Mouse (Mus musculus) cortical plate, adult 2 months (tissue): ENCODE data around the gene Rreb1. TPM values are rescaled to one million over a fixed set of nuclear protein-coding genes. Genes with fewer than 3 reads are reported as not detected.
A peak's percentile ranks its signal among the peaks of the same experiment; 100 is the strongest.

Source experiments
- H3K27ac ChIP-seq: fragments of 200-500 bp; 2 replicates; pipeline ENCODE4 v1.5.1; 2012; ENCODE audit warnings: low read length, control low read depth, inconsistent platforms; ENCODE audit not compliant: insufficient read depth
- H3K4me1 ChIP-seq: fragments of 200-500 bp; 2 replicates; pipeline ENCODE4 v1.6.1; 2011; ENCODE audit warnings: low read length; ENCODE audit not compliant: control insufficient read depth, insufficient read depth
- H3K4me3 ChIP-seq: fragments of 200-500 bp; 2 replicates; pipeline ENCODE4 v1.5.1; 2011; ENCODE audit warnings: mild to moderate bottlenecking, low read length, control low read depth; ENCODE audit not compliant: insufficient read depth
- CTCF ChIP-seq: fragments of 200-500 bp; IDR thresholded peaks from 2 replicates; pipeline ENCODE4 v1.5.1; 2011; ENCODE audit warnings: mild to moderate bottlenecking, control low read depth, low read length; ENCODE audit not compliant: insufficient read depth; ENCODE audit errors: extremely low read depth
- POLR2A ChIP-seq: fragments of 200-500 bp; IDR thresholded peaks from 2 replicates; pipeline ENCODE4 v1.6.1; 2011; ENCODE audit warnings: mild to moderate bottlenecking, low read length, control low read depth; ENCODE audit not compliant: insufficient read depth; ENCODE audit errors: extremely low read depth
- polyA plus RNA-seq: library from polyadenylated mRNA; depleted of rRNA; stranded (reverse); fragments of >200 nt; gene quantifications from 2 replicates; pipeline ENCODE4 v1.2.3, GENCODE M21; 2012

Gene Rreb1
- polyA plus RNA-seq, 1 experiment: 32.0 TPM

DNA sequence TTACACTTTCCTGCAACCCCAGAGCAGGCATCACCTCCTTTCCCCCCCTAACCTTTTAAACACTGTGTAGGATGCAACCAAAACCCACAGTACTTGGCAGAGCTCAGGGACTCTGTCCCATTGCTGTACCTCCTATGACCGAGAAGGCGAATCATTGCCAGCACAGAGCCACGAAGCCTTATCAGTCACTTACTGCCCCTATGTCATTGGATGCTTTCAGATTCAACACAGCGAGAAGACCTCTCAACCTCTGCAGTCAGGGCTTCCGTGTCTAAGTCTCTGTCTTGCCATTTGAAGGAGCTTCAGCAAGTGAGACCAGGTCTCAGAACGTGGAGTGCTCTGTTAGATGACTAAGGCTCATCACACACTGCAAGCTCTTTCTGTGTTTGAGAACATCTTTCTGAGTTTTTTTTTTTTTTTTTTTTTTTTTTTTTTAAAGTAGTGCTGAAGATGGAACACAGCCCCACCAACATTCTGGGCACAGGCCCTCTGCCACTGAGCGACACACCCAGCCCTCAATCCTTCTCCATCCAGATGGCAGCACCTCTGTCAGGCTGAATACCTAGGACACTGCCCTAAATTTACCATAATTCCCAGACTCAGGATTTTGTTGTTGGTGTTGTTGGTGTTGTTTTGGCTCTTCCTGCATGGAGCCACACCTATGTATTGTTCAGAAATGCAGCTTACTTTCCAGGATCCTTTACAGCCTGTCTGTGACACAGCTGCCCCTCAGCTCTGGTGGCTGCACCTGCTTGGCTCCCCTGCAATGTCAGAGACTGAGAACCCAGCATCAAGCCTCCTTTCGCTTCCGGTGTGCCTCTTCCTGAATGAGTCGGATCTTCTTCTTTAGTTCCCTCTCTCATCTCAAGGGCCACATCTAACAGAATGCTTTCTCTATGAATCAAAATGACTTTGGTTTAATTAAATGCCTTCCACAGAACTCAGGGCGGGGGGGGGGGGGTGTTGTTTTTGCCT lies 23.2 kb downstream of the Rreb1 start:
- Histone ChIP-seq H3K4me3 (no peak overlapping the region), H3K4me1 (no peaks in the 10 kb centered on the region), H3K27ac (no peak overlapping the region)
- TF ChIP-seq CTCF: no peak
- no peak for TF ChIP-seq POLR2A

DNA sequence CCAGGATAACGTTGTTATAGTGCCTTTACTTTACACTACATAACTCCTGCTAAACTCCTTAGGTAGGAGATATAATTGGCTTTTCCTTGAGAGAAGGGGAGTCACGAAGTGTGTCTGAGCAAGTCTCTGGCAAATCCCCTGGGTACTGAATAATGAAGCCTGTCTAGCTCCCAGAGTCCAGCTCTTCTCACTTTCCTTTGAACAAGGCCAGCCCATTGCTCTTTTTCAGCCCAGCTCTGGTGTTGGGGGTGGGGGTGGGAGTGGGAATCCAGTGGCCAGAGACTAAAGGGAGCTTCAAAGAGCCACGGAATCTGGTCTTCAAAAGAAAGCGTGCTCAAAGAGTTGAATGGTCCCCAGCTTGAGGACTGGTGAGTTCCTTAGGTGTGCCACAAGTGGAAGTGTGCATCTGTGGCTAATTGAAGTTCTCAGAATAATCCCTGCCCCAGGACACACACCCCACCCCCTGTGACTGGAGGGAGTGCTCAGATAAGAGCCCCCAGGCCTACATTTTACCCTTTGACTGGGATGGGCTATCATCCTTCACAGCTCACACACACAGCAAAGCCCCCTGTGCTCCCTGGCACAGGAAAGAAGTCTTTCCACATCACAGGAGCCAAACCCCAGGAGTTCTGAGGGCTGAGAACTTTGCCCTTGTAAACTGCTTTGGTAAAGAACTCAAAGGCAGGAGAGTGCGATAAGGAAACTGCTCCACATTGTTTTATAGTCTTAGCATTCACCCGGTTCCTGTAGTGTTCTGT lies 24.2 kb downstream of the Rreb1 start:
- no peak overlapping the region for H3K27ac ChIP-seq
- no peaks in the 10 kb centered on the region for H3K4me1 ChIP-seq
- no peak overlapping the region for H3K4me3 ChIP-seq
- TF ChIP-seq CTCF (no peak), POLR2A (no peak)

DNA sequence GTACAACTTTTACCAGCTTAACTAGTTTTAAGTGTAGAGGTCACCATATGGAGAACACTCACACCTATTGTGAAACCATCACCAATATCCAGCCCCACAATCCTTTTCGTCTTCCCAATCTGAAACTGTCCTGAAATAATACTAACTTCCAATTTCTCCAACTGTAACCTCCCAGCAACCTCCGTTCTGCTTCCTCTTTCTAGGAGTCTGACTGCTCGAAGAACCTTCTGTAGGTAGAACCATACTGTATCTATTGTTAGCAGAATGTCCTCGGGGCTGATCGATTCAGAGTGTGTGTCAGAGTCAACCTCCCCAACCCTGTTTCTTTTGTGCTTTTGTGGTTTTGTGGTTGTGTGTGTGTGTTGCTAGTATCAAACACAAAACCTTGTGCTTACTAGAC lies 25.0 kb downstream of the Rreb1 start:
- H3K4me1 ChIP-seq: no peaks in the 10 kb centered on the region
- no peak overlapping the region for H3K27ac ChIP-seq
- H3K4me3 ChIP-seq: no peak overlapping the region
- TF ChIP-seq CTCF (no peak), POLR2A (no peak)

DNA sequence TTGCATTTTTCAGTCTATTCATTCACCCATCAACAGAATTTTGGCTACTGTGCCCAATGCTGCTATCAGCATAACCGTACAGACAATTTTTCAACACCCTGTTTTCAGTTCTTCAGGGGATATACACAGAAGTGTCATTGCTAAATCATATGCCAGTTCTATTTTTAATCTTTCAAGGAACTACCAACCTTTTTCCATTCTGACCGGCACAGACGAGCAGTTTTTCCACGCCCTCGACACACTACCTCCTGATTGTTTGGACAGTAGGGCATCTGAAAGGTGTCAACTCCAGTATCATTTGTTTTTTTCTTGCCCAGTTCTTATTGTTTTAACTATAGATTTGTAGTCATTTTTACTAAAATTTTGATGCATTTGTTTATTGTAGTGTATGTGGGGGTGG lies 25.8 kb downstream of the Rreb1 start:
- TF ChIP-seq POLR2A (no peak), CTCF (no peak)
- no peak overlapping the region for H3K27ac ChIP-seq
- H3K4me1 ChIP-seq: no peaks in the 10 kb centered on the region
- no peak overlapping the region for H3K4me3 ChIP-seq

DNA sequence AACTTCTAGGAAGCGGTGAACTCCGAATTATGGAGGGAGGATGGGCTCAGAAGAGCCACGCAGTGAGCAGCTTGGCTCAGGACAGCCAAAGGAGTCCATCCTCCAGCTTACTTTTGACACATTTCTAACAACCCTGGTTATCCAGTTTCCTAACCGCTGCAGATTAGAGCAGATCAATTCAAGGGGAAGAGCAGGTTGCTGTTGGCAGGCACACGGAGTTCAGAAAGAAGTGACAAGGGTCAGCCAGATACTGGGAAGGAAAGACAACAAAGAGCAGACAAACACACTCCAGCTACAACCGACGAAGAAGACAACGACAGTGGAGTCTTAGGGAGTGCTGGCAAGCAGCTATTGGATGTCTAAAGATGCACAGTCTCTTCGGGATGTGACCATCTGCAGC lies 36.8 kb downstream of the Rreb1 start:
- Histone ChIP-seq H3K27ac (no peak overlapping the region), H3K4me3 (no peak overlapping the region), H3K4me1 (no peaks in the 10 kb centered on the region)
- TF ChIP-seq CTCF (no peak), POLR2A (no peak)

DNA sequence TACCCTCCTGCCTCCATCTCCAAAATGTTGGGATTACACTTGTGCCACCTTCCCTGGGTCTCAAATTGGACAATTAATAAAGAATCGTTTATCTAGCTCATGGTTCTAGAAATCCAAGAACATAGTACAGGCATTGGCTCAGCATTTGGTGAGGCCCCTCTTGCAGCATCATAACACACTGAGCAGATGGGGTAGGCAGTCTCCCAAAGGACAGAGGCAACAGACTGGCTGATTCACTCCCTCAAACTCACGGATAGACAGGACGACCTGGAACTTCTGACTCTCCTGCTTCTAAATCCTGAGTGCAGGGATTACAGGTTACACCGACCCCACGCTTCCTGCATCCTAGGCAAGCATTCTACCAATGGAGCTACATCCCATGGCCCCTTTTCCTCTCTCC lies 38.5 kb downstream of the Rreb1 start:
- Histone ChIP-seq H3K27ac (no peak overlapping the region), H3K4me1 (no peaks in the 10 kb centered on the region), H3K4me3 (no peak overlapping the region)
- TF ChIP-seq CTCF (no peak), POLR2A (no peak)

DNA sequence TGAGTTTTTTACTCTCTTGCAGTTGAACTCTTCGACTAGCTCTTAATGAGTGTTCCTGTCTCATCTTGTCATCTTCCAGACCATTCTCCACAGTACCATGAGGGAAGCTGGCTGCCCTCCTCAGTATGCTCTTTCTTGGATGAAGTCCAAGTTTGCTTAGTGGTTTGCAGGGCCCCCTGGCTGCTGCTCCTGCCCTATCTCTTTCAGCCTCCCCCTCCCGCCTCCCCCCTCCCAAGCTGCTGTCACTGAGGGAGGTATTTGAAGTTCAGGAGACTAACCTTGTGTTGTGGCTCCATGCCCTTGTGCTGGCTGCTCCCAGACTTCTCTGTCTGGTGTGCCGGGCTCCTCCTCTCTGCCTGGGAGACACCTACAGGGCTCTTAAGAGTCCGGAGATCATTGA lies 43.2 kb downstream of the Rreb1 start:
- Histone ChIP-seq H3K4me3 (no peak overlapping the region), H3K27ac (no peak overlapping the region), H3K4me1 (no peaks in the 10 kb centered on the region)
- TF ChIP-seq CTCF (no peak), POLR2A (no peak)

DNA sequence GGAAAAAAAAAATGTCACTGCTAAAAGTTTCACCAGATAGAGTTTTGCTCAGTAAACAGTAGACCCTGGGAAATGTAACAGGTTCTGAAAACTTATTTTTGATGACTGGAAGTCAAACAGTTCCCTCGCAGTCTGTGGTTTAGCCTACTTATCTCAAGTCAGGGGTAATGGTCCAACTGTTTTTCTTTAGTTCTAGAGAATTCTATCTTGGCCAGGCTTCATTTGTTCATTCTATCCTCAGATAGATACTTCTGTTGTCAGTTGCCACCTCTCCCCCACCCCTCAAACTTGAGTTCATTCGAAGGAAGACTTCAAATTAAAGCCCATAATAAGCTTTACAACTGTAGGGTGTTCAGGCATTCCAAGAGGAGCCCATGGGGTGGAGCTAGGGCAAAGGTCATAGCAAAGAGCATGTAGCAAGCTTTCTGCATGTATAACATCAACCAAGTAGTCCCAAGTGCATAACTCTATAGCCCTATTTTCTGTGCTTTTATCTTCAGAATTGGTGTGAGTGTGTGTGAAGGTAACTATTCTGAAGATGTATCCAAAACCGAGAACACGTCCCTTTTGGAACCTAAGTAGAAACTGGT lies 46.2 kb downstream of the Rreb1 start:
- TF ChIP-seq POLR2A (no peak), CTCF (no peak)

DNA sequence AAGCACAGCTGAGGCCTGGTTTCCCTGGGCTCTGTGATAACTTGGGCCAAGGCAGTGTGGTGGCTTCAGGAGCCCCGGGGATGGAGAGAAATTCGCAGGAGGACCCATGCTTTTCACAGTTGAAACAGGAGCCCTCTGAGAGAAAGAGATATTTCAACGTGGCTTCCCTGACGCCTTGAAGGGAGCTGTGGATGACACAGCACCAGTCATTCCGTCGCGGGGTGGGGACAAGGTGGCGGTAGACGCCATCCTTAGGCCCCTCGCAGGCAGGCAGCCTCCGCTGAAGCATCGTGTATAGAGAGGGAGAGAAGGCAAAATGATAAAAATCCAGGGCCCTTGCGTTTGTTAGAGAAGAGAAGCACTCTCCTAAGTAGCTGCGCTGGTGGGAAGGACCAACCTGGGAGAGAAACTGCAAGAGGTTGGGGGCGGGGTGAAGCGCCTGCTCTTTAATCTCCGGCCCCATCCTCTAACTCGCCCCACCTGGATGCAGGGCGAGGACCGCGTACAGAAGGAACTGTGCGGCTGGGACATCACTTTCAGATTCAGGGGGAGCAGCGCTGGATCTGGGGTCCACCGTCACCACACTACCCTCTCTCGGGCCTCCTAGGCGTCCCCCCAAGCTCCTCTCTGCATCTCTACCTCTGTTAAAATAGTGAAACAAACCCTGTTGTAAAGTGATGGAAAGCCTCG lies 46.9 kb downstream of the Rreb1 start:
- Histone ChIP-seq H3K4me1 (no peaks in the 10 kb centered on the region), H3K27ac (no peak overlapping the region), H3K4me3 (peak overlapping the region; percentile 91)
- no peak for TF ChIP-seq CTCF
- TF ChIP-seq POLR2A: no peak

More for the DNA sequence above, 46.2 kb downstream of the Rreb1 start:
- no peak overlapping the region for H3K27ac ChIP-seq
- no peaks in the 10 kb centered on the region for H3K4me1 ChIP-seq
- H3K4me3 ChIP-seq: no peak overlapping the region
